Mouse (Mus musculus): ENCODE data around the gene Dr1. TPM values are rescaled to one million over a fixed set of nuclear protein-coding genes. Genes with fewer than 3 reads are reported as not detected.
"Not testable (repeated sequence)": the region's sequence is repeated elsewhere in the genome, so short reads cannot be mapped to it uniquely, and the experiment has no call there.

The Dr1 gene
- polyA plus RNA-seq (2014; fragmentation: Nextera tagmentation; extraction: Ambion mirVana): 66.8 and 73.4 TPM in 2 replicates

GRCm38 (mm10) chr5:108268127-108269062 is at the start of gene Dr1:
Dr1 (plus strand) TSS chr5:108268897.
- H3K4me3 ChIP-seq (ENCODE audit: low read depth, low read length): peak within 1 kb of the TSS; percentile 90
- 4% methylated on average over 48 of the region's 55 CpGs for WGBS

GRCm38 (mm10) chr5:108224077-108224476 is 44.6 kb upstream of the Dr1 start:
- H3K4me1 ChIP-seq (ENCODE audit: control insufficient read depth, insufficient read depth, low read length): no peaks in the 10 kb centered on the region
- H3K36me3 ChIP-seq (ENCODE audit: control insufficient read depth, insufficient read depth, low read length): no peaks in the 10 kb centered on the region
- no peaks in the 10 kb centered on the region for H3K9me3 ChIP-seq (ENCODE audit: control insufficient read depth, low read length)
- H3K4me2 ChIP-seq: no peak overlapping the region
- H3K27ac ChIP-seq (ENCODE audit: low read depth, low read length): no peak overlapping the region
- H3K4me3 ChIP-seq (ENCODE audit: low read depth, low read length): no peak overlapping the region
- ATAC-seq (ENCODE audit: low FRiP score): no peak
- DNase-seq (ENCODE audit: low spot score, missing footprints): no peak
- no peaks in the 10 kb centered on the region for H3K27me3 ChIP-seq (ENCODE audit: control insufficient read depth, insufficient read depth, low read length)
- H3K9ac ChIP-seq (ENCODE audit: low read length): no peak overlapping the region

More at GRCm38 (mm10) chr5:108268127-108269062, at the start of gene Dr1:
- Histone ChIP-seq H3K4me1 (ENCODE audit: control insufficient read depth, insufficient read depth, low read length) (peaks cover 21% of the 10 kb centered on the region), H3K27ac (ENCODE audit: low read depth, low read length) (peak within 1 kb of the TSS; percentile 89), H3K9ac (ENCODE audit: low read length) (peak within 1 kb of the TSS; percentile 90), H3K4me2 (peak within 1 kb of the TSS; percentile 66), H3K9me3 (ENCODE audit: control insufficient read depth, low read length) (no peaks in the 10 kb centered on the region), H3K27me3 (ENCODE audit: control insufficient read depth, insufficient read depth, low read length) (no peaks in the 10 kb centered on the region), H3K36me3 (ENCODE audit: control insufficient read depth, insufficient read depth, low read length) (no peaks in the 10 kb centered on the region)
- DNase-seq (ENCODE audit: low spot score, missing footprints): peak; percentile 97
- peak; percentile 99 for ATAC-seq (ENCODE audit: low FRiP score)

DNA sequence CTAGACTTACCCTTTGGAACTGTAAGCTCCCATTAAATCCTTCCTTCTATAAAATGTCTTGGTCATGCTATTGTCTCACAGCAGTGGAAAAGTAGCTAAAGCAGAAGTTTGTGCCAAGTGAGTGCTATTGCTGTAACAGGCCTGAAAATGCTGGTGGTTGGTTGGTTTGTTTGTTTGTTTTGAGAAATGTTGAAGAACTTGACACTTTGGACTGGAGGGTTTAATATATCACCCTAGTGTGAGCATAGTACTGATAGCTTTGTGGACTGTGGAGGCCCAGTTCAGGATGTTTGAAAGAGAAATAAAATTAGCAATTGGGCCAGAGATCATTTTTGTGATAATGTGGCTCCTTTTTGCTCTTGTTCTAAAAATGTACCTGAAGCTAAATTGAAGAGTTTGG is 42.5 kb upstream of the Dr1 start:
- Histone ChIP-seq H3K27ac (ENCODE audit: low read depth, low read length) (no peak overlapping the region), H3K9ac (ENCODE audit: low read length) (no peak overlapping the region), H3K4me1 (ENCODE audit: control insufficient read depth, insufficient read depth, low read length) (no peaks in the 10 kb centered on the region), H3K4me3 (ENCODE audit: low read depth, low read length) (no peak overlapping the region), H3K36me3 (ENCODE audit: control insufficient read depth, insufficient read depth, low read length) (no peaks in the 10 kb centered on the region), H3K4me2 (no peak overlapping the region), H3K9me3 (ENCODE audit: control insufficient read depth, low read length) (no peaks in the 10 kb centered on the region), H3K27me3 (ENCODE audit: control insufficient read depth, insufficient read depth, low read length) (no peaks in the 10 kb centered on the region)
- no peak for DNase-seq (ENCODE audit: low spot score, missing footprints)
- no peak for ATAC-seq (ENCODE audit: low FRiP score)

DNA sequence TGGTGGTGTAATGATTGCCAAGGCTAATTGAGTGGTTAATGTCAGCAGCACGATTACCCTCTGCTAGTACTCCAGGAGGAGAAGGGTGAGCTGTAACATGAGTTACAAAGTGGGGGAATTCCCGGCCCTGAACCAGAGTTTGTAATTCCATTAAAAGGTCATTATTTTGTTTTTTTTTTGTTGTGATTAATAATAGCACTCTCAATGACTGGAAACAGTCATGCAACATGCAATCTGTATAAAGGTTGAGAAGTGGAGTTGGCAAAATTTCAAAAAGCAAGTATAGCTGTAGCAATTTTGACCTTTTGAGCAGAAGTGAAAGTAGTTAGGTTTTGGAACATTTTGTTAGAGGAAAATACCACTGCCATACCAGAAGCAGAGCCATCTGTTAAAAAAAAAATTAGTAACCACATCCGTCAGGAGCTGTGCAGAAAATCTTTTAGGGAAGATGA is 22.4 kb upstream of the Dr1 start:
- Histone ChIP-seq H3K27ac (ENCODE audit: low read depth, low read length) (no peak overlapping the region), H3K9me3 (ENCODE audit: control insufficient read depth, low read length) (no peaks in the 10 kb centered on the region), H3K27me3 (ENCODE audit: control insufficient read depth, insufficient read depth, low read length) (no peaks in the 10 kb centered on the region), H3K36me3 (ENCODE audit: control insufficient read depth, insufficient read depth, low read length) (no peaks in the 10 kb centered on the region), H3K4me1 (ENCODE audit: control insufficient read depth, insufficient read depth, low read length) (no peaks in the 10 kb centered on the region), H3K4me2 (no peak overlapping the region), H3K4me3 (ENCODE audit: low read depth, low read length) (no peak overlapping the region), H3K9ac (ENCODE audit: low read length) (no peak overlapping the region)
- WGBS: 80% methylated on average over 3 of the region's 3 CpGs
- DNase-seq (ENCODE audit: low spot score, missing footprints) (no peak), ATAC-seq (ENCODE audit: low FRiP score) (no peak)

DNA sequence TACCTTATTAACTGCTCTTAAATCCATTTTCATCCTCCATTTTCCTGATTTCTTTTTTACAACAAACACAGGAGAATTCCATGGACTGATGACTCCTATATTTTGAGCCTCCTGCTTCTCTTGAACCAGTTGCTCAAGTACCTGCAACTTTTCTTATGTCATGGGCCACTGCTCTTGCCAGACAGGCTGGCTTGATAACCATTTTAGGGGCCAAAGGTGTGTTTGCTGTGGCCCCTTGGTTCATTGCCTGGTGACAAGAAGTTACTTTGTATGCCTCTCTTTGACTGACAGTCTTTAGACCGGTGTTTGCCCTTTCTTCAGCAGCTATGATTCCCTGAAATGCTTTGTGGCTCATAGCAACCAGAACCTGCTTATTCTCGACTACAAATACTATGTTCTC is 18.7 kb upstream of the Dr1 start:
- ATAC-seq (ENCODE audit: low FRiP score) (no peak), DNase-seq (ENCODE audit: low spot score, missing footprints) (no peak)
- Histone ChIP-seq H3K4me3 (ENCODE audit: low read depth, low read length) (no peak overlapping the region), H3K9me3 (ENCODE audit: control insufficient read depth, low read length) (no peaks in the 10 kb centered on the region), H3K9ac (ENCODE audit: low read length) (no peak overlapping the region), H3K36me3 (ENCODE audit: control insufficient read depth, insufficient read depth, low read length) (no peaks in the 10 kb centered on the region), H3K27me3 (ENCODE audit: control insufficient read depth, insufficient read depth, low read length) (no peaks in the 10 kb centered on the region), H3K4me2 (no peak overlapping the region), H3K4me1 (ENCODE audit: control insufficient read depth, insufficient read depth, low read length) (no peaks in the 10 kb centered on the region), H3K27ac (ENCODE audit: low read depth, low read length) (no peak overlapping the region)
- 69% methylated on average over 2 of the region's 2 CpGs for WGBS

- no peaks in the 10 kb centered on the region for H3K9me3 ChIP-seq (ENCODE audit: control insufficient read depth, low read length)
- H3K4me3 ChIP-seq (ENCODE audit: low read depth, low read length): no peak overlapping the region
- ATAC-seq (ENCODE audit: low FRiP score) (no peak), DNase-seq (ENCODE audit: low spot score, missing footprints) (no peak)
- H3K27ac ChIP-seq (ENCODE audit: low read depth, low read length): no peak overlapping the region
- no peak overlapping the region for H3K4me2 ChIP-seq
- no peaks in the 10 kb centered on the region for H3K27me3 ChIP-seq (ENCODE audit: control insufficient read depth, insufficient read depth, low read length)
- WGBS: 82% methylated on average over 5 of the region's 5 CpGs
- no peak overlapping the region for H3K9ac ChIP-seq (ENCODE audit: low read length)
- H3K4me1 ChIP-seq (ENCODE audit: control insufficient read depth, insufficient read depth, low read length): no peaks in the 10 kb centered on the region
- no peaks in the 10 kb centered on the region for H3K36me3 ChIP-seq (ENCODE audit: control insufficient read depth, insufficient read depth, low read length)
Observed at GRCm38 (mm10) chr5:108255259-108255658, 13.4 kb upstream of the Dr1 start.

GRCm38 (mm10) chr5:108262722-108263121 is 6.0 kb upstream of the Dr1 start:
- H3K27ac ChIP-seq (ENCODE audit: low read depth, low read length): no peak overlapping the region
- no peaks in the 10 kb centered on the region for H3K27me3 ChIP-seq (ENCODE audit: control insufficient read depth, insufficient read depth, low read length)
- 58% methylated on average over 4 of the region's 4 CpGs for WGBS
- no peak for ATAC-seq (ENCODE audit: low FRiP score)
- H3K4me1 ChIP-seq (ENCODE audit: control insufficient read depth, insufficient read depth, low read length): peaks cover under 1% of the 10 kb centered on the region; the same call in 1 of the 2 replicates
- no peak overlapping the region for H3K4me3 ChIP-seq (ENCODE audit: low read depth, low read length)
- H3K4me2 ChIP-seq: no peak overlapping the region
- no peaks in the 10 kb centered on the region for H3K9me3 ChIP-seq (ENCODE audit: control insufficient read depth, low read length)
- no peaks in the 10 kb centered on the region for H3K36me3 ChIP-seq (ENCODE audit: control insufficient read depth, insufficient read depth, low read length)
- DNase-seq (ENCODE audit: low spot score, missing footprints): peak; percentile 79
- H3K9ac ChIP-seq (ENCODE audit: low read length): no peak overlapping the region

- not testable (repeated sequence) for ATAC-seq (ENCODE audit: low FRiP score)
- 71% methylated on average over 1 of the region's 1 CpGs for WGBS
Observed at GRCm38 (mm10) chr5:108263785-108264184, 4.9 kb upstream of the Dr1 start.

DNA sequence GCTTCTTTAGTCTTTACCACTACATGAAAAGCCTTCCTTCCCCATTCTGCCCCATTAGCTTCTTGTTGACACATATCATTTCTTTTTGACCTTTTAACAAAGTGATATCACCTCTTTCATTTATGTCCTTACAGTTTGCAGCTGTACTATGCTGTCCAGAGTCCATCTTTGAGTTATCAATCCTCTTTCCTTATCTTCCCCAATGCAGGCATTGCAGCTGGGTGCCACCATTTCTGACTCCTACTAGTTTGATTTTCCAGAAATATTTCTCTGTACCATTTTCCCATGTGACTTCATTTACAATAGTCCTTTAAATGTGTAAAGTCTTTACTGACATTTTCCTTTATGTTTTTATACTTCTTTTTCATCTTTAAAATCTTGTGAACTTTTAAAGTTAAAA is 1.7 kb upstream of the Dr1 start:
- H3K9me3 ChIP-seq (ENCODE audit: control insufficient read depth, low read length): no peaks in the 10 kb centered on the region
- H3K9ac ChIP-seq (ENCODE audit: low read length): no peak overlapping the region
- ATAC-seq (ENCODE audit: low FRiP score): no peak
- H3K4me2 ChIP-seq: no peak overlapping the region
- peak; percentile 57 for DNase-seq (ENCODE audit: low spot score, missing footprints)
- H3K4me1 ChIP-seq (ENCODE audit: control insufficient read depth, insufficient read depth, low read length): peaks cover 21% of the 10 kb centered on the region
- no peak overlapping the region for H3K27ac ChIP-seq (ENCODE audit: low read depth, low read length)
- no peak overlapping the region for H3K4me3 ChIP-seq (ENCODE audit: low read depth, low read length)
- no peaks in the 10 kb centered on the region for H3K27me3 ChIP-seq (ENCODE audit: control insufficient read depth, insufficient read depth, low read length)
- no peaks in the 10 kb centered on the region for H3K36me3 ChIP-seq (ENCODE audit: control insufficient read depth, insufficient read depth, low read length)

More at GRCm38 (mm10) chr5:108263785-108264184, 4.9 kb upstream of the Dr1 start:
- H3K9me3 ChIP-seq (ENCODE audit: control insufficient read depth, low read length); H3K4me3 ChIP-seq (ENCODE audit: low read depth, low read length); H3K27me3 ChIP-seq (ENCODE audit: control insufficient read depth, insufficient read depth, low read length); H3K9ac ChIP-seq (ENCODE audit: low read length); DNase-seq (ENCODE audit: low spot score, missing footprints); H3K4me2 ChIP-seq; H3K27ac ChIP-seq (ENCODE audit: low read depth, low read length); H3K4me1 ChIP-seq (ENCODE audit: control insufficient read depth, insufficient read depth, low read length); H3K36me3 ChIP-seq (ENCODE audit: control insufficient read depth, insufficient read depth, low read length): not testable (repeated sequence)

Measured in midbrain, embryonic 11.5 days (tissue).